Mouse (Mus musculus): ENCODE results near the gene Sarnp. TPM values are rescaled to one million over a fixed set of nuclear protein-coding genes. Genes with fewer than 3 reads are reported as not detected.

Gene Sarnp
- total and polyA plus RNA-seq, 2 experiments from 2014 or later = 24.3 to 126 TPM

DNA sequence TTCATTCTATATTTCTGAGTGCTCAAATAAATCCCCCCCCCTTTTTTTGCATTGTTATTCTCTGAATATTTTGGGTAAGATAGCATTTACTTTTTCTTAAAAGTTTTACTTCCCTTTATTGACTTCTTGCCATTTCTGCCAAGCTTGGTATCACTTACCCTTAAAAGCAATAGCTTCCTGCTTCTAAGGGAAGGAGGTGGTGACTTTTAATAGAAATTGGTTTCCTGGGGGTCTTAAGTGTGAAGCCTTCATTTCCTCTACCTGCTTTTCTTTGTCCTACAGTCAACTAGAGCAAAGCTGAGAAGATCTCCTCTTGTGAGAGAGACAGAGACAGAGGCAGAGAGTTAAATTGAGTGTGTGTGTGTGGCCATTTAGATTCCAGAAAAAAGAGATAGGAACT, 44.0 kb downstream of the Sarnp start:
- Histone ChIP-seq H3K4me1 (ENCODE audit: insufficient read depth, low read length) (no peaks in the 10 kb centered on the region), H3K4me3 (ENCODE audit: low read length) (no peak overlapping the region), H3K9ac (replicated peaks; ENCODE audit: low read length) (no peak overlapping the region), H3K4me2 (ENCODE audit: low read depth, low read length) (no peak overlapping the region), H3K36me3 (ENCODE audit: insufficient read depth, low read length) (peaks cover 13% of the 10 kb centered on the region), H3K27me3 (ENCODE audit: insufficient read depth, low read length) (no peaks in the 10 kb centered on the region), H3K9me3 (ENCODE audit: low read length) (no peaks in the 10 kb centered on the region), H3K27ac (no peak overlapping the region)
- no peak for TF ChIP-seq CTCF (IDR thresholded peaks at IDR 0.05; ENCODE audit: low read depth)
- ATAC-seq = no peak
- no peak for DNase-seq (ENCODE audit: low spot score)

DNA sequence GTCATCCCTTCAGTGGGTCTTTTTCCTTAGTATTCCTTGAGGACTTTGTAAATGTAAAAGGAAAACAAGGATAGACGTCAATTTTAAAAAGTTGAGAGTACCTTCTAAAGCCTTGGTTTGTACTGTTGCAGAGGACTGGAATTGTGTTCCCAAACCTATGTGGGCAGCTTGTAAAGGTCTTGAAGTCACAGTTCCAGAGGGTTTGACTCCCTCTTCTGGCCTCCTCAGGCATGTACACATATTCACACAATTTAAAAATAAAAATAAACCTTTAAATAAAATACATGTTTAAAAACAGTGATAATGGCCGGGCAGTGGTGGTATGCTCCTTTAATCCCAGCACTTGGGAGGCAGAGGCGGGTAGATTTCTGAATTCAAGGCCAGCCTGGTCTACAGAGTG, 48.9 kb downstream of the Sarnp start:
- WGBS = 87% methylated on average over 3 of the region's 3 CpGs
- H3K4me3 ChIP-seq (ENCODE audit: low read length) = no peak overlapping the region

DNA sequence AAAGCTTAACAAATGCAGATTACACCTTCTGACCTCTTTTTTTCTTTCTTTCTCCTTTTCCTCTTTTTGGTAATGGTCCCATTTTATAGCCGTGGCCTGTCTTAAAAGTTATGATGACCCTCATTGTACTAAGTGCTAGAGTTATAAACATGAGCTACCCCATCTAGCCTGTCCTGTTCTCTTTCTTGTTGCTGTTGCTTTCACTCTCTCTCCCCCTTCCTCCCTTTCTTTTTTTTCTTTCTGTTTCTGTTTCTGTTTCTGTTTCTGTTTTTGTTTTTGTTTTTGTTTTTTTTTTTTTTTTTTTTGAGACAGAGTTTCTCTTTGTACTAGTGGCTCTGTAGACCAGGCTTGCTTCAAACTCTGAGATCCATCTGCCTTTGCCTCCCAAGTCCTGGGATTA, 49.4 kb downstream of the Sarnp start:
- no peaks in the 10 kb centered on the region for H3K36me3 ChIP-seq (ENCODE audit: insufficient read depth, low read length)
- WGBS = 100% methylated on average over 1 of the region's 1 CpGs
- H3K9ac ChIP-seq (replicated peaks; ENCODE audit: low read length) = no peak overlapping the region
- no peak overlapping the region for H3K4me2 ChIP-seq (ENCODE audit: low read depth, low read length)
- no peak overlapping the region for H3K27ac ChIP-seq
- no peaks in the 10 kb centered on the region for H3K27me3 ChIP-seq (ENCODE audit: insufficient read depth, low read length)
- no peak for TF ChIP-seq CTCF (IDR thresholded peaks at IDR 0.05; ENCODE audit: low read depth)
- H3K4me3 ChIP-seq (ENCODE audit: low read length) = no peak overlapping the region
- DNase-seq (ENCODE audit: low spot score) = no peak
- no peak for ATAC-seq
- no peaks in the 10 kb centered on the region for H3K9me3 ChIP-seq (ENCODE audit: low read length)
- H3K4me1 ChIP-seq (ENCODE audit: insufficient read depth, low read length) = no peaks in the 10 kb centered on the region

More for the DNA sequence above, 48.9 kb downstream of the Sarnp start:
- H3K27ac ChIP-seq = no peak overlapping the region
- peak; percentile 43 for TF ChIP-seq CTCF (IDR thresholded peaks at IDR 0.05; ENCODE audit: low read depth)
- H3K27me3 ChIP-seq (ENCODE audit: insufficient read depth, low read length) = no peaks in the 10 kb centered on the region
- ATAC-seq (no peak), DNase-seq (ENCODE audit: low spot score) (no peak)
- H3K4me2 ChIP-seq (ENCODE audit: low read depth, low read length) = no peak overlapping the region
- no peaks in the 10 kb centered on the region for H3K36me3 ChIP-seq (ENCODE audit: insufficient read depth, low read length)
- H3K9ac ChIP-seq (replicated peaks; ENCODE audit: low read length) = no peak overlapping the region
- H3K9me3 ChIP-seq (ENCODE audit: low read length) = no peaks in the 10 kb centered on the region
- H3K4me1 ChIP-seq (ENCODE audit: insufficient read depth, low read length) = no peaks in the 10 kb centered on the region

GRCm38 (mm10) chr10:128870341-128870740, 53.2 kb downstream of the Sarnp start:
- no peaks in the 10 kb centered on the region for H3K4me1 ChIP-seq (ENCODE audit: insufficient read depth, low read length)
- no peak overlapping the region for H3K27ac ChIP-seq
- no peak overlapping the region for H3K4me2 ChIP-seq (ENCODE audit: low read depth, low read length)
- H3K9me3 ChIP-seq (ENCODE audit: low read length) = no peaks in the 10 kb centered on the region
- 81% methylated on average over 3 of the region's 3 CpGs for WGBS
- no peak overlapping the region for H3K4me3 ChIP-seq (ENCODE audit: low read length)
- no peak for ATAC-seq
- H3K36me3 ChIP-seq (ENCODE audit: insufficient read depth, low read length) = peaks cover 15% of the 10 kb centered on the region; the same call in 1 of the 2 replicates
- no peak for DNase-seq (ENCODE audit: low spot score)
- no peak for TF ChIP-seq CTCF (IDR thresholded peaks at IDR 0.05; ENCODE audit: low read depth)
- H3K27me3 ChIP-seq (ENCODE audit: insufficient read depth, low read length) = no peaks in the 10 kb centered on the region
- H3K9ac ChIP-seq (replicated peaks; ENCODE audit: low read length) = no peak overlapping the region

DNA sequence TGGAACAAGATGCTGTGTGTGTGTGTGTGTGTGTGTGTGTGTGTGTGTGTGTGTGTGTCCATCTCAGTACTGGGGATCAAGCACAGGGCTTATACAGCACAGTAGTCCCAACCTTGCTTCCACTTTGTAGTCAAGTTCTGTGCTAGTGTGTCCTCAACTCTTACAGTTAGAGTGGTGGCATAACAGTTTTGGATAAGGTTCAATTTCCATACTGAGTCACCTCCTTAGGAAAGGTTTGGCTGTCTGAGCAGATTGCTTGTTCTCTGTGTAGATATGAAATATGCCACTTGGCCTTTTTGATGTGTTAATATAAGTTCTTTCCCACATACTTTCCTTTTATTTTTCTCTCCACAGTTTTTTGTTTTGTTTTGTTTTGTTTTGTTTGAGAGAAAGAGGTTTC, 61.2 kb downstream of the Sarnp start:
- Histone ChIP-seq H3K9ac (replicated peaks; ENCODE audit: low read length) (no peak overlapping the region), H3K4me3 (ENCODE audit: low read length) (no peak overlapping the region), H3K9me3 (ENCODE audit: low read length) (no peaks in the 10 kb centered on the region), H3K36me3 (ENCODE audit: insufficient read depth, low read length) (peaks cover 17% of the 10 kb centered on the region; the same call in 1 of the 2 replicates), H3K4me1 (ENCODE audit: insufficient read depth, low read length) (no peaks in the 10 kb centered on the region), H3K27me3 (ENCODE audit: insufficient read depth, low read length) (no peaks in the 10 kb centered on the region), H3K27ac (no peak overlapping the region), H3K4me2 (ENCODE audit: low read depth, low read length) (no peak overlapping the region)
- no peak for DNase-seq (ENCODE audit: low spot score)
- no peak for ATAC-seq
- no peak for TF ChIP-seq CTCF (IDR thresholded peaks at IDR 0.05; ENCODE audit: low read depth)

DNA sequence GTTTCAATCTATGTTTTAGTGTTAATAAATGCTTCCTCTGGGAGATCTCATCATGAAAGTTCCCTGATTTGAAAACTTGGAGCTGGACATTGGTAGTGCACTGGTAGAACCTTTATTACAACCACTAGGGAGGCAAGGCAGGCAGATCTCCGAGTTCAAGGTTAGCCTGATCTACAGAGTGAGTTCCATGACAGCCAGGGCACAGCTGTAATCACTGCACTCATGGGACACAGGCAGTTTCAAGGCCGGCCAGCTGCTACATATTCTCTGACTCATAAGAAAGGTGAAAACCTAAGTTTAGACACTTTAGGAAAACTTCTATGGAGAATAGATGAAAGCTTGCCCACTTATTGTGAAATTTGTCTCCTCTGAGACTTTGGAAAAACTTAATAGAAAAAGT, 61.7 kb downstream of the Sarnp start:
- Histone ChIP-seq H3K4me2 (ENCODE audit: low read depth, low read length) (no peak overlapping the region), H3K27me3 (ENCODE audit: insufficient read depth, low read length) (no peaks in the 10 kb centered on the region), H3K36me3 (ENCODE audit: insufficient read depth, low read length) (peaks cover 12% of the 10 kb centered on the region; the same call in 1 of the 2 replicates), H3K9ac (replicated peaks; ENCODE audit: low read length) (no peak overlapping the region), H3K9me3 (ENCODE audit: low read length) (no peaks in the 10 kb centered on the region), H3K4me3 (ENCODE audit: low read length) (no peak overlapping the region), H3K4me1 (ENCODE audit: insufficient read depth, low read length) (no peaks in the 10 kb centered on the region), H3K27ac (no peak overlapping the region)
- WGBS = 81% methylated on average over 2 of the region's 2 CpGs
- ATAC-seq (no peak), DNase-seq (ENCODE audit: low spot score) (no peak)
- no peak for TF ChIP-seq CTCF (IDR thresholded peaks at IDR 0.05; ENCODE audit: low read depth)

DNA sequence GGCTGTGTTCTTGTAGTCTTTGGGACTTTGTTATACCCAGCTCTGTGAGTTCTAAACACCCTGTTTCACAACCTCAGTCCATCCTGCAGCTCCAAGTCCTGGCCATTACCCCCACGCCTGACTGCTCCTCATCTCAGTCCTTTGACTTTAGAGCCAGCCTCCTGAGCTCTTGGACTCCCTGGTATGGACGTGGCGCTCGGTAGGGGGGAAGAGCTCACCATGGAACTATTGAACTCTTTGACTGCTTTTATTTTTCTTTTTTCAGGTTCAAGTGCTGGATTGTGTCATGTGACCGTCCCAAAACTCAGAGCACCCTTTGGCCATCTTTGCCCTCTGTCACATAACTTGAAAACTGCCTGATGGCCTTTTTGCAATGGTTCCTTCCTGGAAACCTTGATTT, 64.9 kb downstream of the Sarnp start:
- Histone ChIP-seq H3K27ac (no peak overlapping the region), H3K4me2 (ENCODE audit: low read depth, low read length) (no peak overlapping the region), H3K4me3 (ENCODE audit: low read length) (no peak overlapping the region), H3K9ac (replicated peaks; ENCODE audit: low read length) (no peak overlapping the region), H3K4me1 (ENCODE audit: insufficient read depth, low read length) (no peaks in the 10 kb centered on the region), H3K27me3 (ENCODE audit: insufficient read depth, low read length) (no peaks in the 10 kb centered on the region), H3K9me3 (ENCODE audit: low read length) (no peaks in the 10 kb centered on the region), H3K36me3 (ENCODE audit: insufficient read depth, low read length) (peaks cover 12% of the 10 kb centered on the region; the same call in 1 of the 2 replicates)
- no peak for DNase-seq (ENCODE audit: low spot score)
- ATAC-seq = no peak
- no peak for TF ChIP-seq CTCF (IDR thresholded peaks at IDR 0.05; ENCODE audit: low read depth)
- 81% methylated on average over 5 of the region's 5 CpGs for WGBS

Data from hindbrain, postnatal 0 days (tissue).